Mouse (Mus musculus): ENCODE measurements at regions not wholly inside any gene's neighbourhood (a gene's known extent, or its start where the extent isn't known, plus 50 kb on each side); places are given as distances from the start of the nearest gene placed in this dataset.
A peak's percentile ranks its signal among the peaks of the same experiment; 100 is the strongest.
"Not testable (repeated sequence)": the region's sequence is repeated elsewhere in the genome, so short reads cannot be mapped to it uniquely, and the experiment has no call there.

DNA sequence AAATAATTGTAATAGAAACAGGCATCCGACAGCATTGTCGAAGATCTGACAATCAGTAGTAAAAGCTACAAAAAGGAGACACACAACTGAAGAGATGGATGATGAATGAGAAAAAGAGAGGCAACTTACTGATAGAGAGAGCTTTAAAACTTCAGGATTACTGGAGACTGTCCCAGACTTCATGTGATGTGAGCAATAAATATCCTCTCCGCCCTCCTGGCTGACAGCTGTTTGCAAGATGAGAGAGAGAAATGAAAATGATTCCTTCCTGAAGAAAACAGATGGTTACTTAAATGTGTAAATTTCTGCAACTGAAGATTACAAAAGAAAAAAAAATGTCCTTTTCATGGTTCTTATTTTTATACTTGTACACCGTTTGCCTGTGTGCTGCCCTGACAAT, 306.7 kb upstream of the Ncam2 start:
- ATAC-seq (replicated peaks; ENCODE audit: poor library complexity) = no peak

DNA sequence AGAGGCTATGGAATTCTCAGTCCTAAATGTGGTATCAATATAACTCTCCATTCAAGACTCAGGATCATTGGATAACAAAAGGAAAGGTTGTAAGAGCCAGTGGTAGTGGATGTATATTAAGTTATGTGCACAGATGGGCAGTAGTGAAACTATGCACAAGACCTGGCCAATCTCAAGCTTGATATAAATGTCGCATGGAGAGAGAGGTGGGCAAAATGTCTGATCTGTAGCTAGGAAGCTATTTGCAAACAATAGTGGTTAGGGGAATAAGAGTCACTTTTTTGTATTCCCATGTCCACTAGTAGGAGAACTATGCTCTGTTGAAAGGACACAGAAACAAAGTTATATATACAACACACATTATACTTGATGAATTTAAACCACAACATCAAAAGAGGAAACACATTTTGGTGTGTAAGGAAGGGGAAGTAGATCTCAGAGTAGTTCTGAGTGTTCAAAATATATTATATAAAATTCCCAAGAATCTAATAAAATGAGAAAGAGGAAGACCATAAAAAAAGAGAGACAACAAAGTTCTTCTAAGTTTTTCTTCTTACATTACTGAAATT, 279.7 kb upstream of the Ncam2 start:
- ATAC-seq (replicated peaks; ENCODE audit: poor library complexity) = peak; percentile 77

DNA sequence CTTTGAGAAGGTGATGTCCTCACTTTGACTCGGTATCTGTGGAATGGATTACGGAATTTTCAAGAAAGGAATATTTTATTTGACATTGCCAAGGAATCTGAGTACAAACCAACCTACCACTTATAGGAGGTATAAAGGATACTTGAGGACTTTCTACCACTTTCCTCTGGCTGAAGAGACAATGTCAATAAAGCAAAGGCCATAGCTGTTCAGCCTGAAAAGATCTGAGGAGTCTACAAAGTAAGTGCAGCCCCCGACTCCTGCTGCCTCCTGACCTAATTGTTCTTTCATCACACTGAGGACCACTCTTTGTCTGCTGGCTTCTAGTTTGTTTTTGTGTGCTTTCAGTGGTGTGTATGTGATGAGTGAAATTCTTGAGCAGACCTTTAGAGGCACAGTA, 269.5 kb upstream of the Ncam2 start:
- ATAC-seq (replicated peaks; ENCODE audit: poor library complexity) = no peak

DNA sequence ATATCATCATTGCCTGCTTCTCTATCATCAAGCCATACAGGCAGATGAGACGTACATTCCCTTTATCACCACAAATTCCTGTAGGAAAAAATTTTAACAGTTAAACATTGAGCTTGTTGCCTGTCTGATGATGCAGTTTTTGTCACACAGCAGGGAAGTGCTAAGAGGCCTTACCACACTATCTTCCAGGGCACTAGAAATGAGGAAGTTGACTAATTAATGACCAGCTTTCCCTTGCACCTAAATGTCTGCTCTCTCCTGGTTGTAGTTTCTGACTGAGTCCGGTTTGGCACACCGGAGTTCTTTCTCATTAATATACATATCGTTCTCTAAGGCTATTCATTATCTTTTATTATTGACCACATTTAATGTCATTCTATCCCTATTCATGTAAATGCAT, 269.0 kb upstream of the Ncam2 start:
- ATAC-seq (replicated peaks; ENCODE audit: poor library complexity) = peak; percentile 92

DNA sequence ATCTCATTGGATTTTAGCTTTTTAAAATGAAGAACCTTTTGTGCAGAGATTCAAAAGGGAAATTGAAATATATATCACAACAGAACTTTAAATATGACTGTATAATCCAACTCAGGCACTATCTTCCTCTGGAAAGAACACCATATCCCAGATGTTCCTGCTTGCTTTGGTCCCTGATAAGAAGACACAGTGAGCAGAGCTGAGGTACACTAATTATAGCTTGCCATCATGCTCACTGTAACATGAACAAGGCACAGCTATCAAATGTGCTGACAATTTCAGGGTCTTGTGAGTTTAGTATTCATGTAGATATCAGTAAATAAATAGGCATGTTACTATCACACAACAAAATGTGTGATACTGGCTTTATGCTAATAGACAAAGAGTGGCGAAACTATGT, 264.8 kb upstream of the Ncam2 start:
- ATAC-seq (replicated peaks; ENCODE audit: poor library complexity) = no peak

DNA sequence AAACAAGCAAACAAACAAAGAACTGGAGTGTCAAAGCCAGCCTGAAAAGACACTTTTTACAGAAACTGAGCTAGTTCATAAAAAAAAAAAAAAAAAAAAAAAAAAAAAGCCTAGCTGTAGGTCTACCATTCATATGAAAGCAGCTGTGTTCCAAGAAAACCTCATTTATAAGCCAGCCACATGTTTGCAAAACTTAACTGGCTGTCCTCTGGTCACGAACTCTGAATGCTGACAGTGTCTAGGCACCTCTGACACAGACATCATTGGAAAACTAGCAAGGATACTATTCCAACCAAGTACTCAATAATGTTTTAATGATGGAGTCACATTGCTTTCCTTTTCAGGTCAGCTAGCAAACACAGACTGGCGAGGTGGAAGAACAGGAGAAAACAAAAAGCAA, 238.4 kb upstream of the Ncam2 start:
- ATAC-seq (replicated peaks; ENCODE audit: poor library complexity) = no peak

DNA sequence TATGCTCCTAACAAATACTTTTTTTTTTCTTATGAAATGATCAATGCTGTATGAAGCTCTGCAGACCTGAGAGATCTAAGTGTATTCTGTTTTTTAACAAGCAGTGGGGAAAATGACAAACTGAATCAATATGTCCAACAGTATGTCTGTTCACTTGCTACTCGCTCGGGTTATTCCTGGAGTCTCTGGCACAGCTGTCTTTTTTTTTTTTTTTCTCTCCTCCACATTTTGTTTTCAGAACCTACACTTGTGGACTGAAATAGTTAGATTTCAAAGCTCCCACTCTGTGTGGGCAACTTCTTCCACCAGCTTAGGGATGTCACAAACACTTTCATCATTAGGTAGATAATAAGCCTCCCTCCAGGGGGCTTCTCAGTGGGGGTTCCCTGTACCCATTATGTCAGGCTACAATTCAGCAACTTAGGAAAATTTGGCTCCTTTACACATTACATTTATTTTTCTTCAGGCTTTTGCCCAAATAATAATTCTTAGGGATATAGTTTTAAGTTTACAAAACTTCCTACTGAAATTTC, 218.9 kb upstream of the Ncam2 start:
- ATAC-seq (replicated peaks; ENCODE audit: poor library complexity) = no peak

- ATAC-seq (replicated peaks; ENCODE audit: poor library complexity) = no peak
These were observed 212.7 kb upstream of the Ncam2 start for GRCm38 (mm10) chr16:80987816-80988215.

DNA sequence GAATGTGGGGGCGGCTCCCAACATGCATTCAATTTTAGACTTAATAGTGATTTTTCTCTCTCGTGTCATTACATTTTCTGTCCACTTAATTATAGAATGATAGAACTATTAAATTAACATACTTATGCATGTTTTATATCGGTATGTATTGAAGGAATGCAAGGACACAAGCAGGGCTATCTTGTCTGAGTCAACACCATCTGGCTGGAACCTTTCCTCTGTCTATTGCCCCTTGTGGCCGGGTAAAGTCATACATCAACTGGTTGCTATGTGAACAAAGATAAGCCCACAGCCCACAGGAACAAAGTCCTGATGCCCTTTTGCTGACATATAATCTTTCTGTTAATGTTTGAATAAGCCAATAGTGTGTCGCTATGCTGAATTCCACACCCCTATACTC, 163.7 kb upstream of the Ncam2 start:
- not testable (repeated sequence) for ATAC-seq (replicated peaks; ENCODE audit: poor library complexity)

GRCm38 (mm10) chr16:81041262-81041661, 159.2 kb upstream of the Ncam2 start:
- ATAC-seq (replicated peaks; ENCODE audit: poor library complexity) = no peak

- no peak for ATAC-seq (replicated peaks; ENCODE audit: poor library complexity)
These were observed 154.8 kb upstream of the Ncam2 start for GRCm38 (mm10) chr16:81045686-81046085.

- 0 out of 2 replicates have a peak, but pooled peaks have one; percentile 37 for ATAC-seq (replicated peaks; ENCODE audit: poor library complexity)
These were observed 132.2 kb upstream of the Ncam2 start for GRCm38 (mm10) chr16:81068330-81068729.

Measured in megakaryocyte progenitor cell, adult 5-6 weeks (primary cell).